Mouse (Mus musculus): ENCODE measurements around the gene Akt1.

GRCm38 (mm10) chr12:112667619-112668297 is 6.9 kb downstream of the Akt1 start:
- TF ChIP-seq CTCF (IDR thresholded peaks at IDR 0.05; ENCODE audit: low read depth, low read length) (no peak), TAL1 (conservative IDR thresholded peaks at IDR 0.05; ENCODE audit: low read depth, low read length) (no peak), POLR2AphosphoS5 (IDR thresholded peaks at IDR 0.05; ENCODE audit: insufficient replicate concordance, low read depth, low read length) (no peak), GATA1 (IDR thresholded peaks at IDR 0.05; ENCODE audit: borderline replicate concordance, low read length) (no peak), GATA2 (IDR thresholded peaks at IDR 0.05; ENCODE audit: borderline replicate concordance, low read depth, low read length) (no peak)

All from G1E (cell line).